Mouse (Mus musculus): ENCODE measurements around the gene Hoxc10. TPM values are rescaled to one million over a fixed set of nuclear protein-coding genes. Genes with fewer than 3 reads are reported as not detected.

Hoxc10 gene
- polyA plus RNA-seq, 1 experiment from 2014 or later, result 0.25 TPM

DNA sequence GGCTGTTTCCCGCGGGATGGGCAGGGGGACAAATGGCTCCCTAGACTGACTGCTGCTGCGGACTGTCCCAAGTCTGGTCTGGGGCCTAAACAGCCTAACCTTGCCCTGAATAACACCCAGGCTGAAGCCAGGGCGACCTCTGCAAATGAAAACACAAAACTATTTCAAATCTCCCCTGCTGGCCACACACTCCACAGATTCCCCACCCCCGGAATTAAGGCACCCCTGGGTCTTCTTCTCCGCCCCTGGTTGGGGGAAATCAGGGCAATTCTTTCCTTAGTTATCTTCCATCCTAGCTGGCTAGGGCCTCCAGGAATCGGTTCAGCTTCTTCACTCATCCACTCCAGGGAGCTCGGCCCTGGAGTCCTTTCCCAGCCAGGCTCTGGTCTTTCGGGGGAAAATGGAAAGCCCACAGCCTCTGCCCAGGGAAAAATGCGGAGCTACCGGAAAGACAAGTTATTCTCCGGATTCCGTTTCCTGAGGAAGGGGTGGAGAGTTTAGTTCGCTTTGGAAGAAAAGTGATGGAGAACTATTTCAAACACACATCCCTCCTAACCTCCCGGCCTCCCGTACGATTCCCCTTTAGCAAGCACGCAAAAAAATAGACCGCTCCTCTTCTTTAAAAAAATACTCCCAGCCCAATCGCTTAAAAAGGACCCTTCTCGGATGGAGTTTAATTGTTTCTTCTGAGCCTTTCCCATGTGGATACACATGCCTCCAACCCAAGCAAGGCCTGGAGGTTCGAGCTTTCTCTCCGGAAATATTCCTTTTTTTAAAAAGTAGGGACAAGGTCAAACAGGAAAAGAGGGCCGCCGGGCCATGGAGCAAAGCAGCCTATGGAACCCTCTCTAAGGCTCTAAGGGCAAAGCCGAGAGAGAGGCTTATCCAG, 1.3 kb upstream of the Hoxc10 start:
- no peak overlapping the region for H3K4me2 ChIP-seq (replicated peaks; ENCODE audit: low read depth)

GRCm38 (mm10) chr15:102965892-102966775, 462 bp upstream of the Hoxc10 start:
- H3K4me3 ChIP-seq (ENCODE audit: low read depth, low read length), result 0 out of 2 replicates have a peak overlapping the region, but pooled peaks have one; percentile 0
- H3K4me1 ChIP-seq (replicated peaks; ENCODE audit: control insufficient read depth, insufficient read depth, low read length), result no peaks in the 10 kb centered on the region
- no peaks in the 10 kb centered on the region for H3K36me3 ChIP-seq (ENCODE audit: control insufficient read depth, insufficient read depth)
- 4% methylated on average over 30 of the region's 30 CpGs for WGBS
- H3K9me3 ChIP-seq (ENCODE audit: control insufficient read depth), result no peaks in the 10 kb centered on the region
- TF ChIP-seq CTCF (IDR thresholded peaks at IDR 0.05; ENCODE audit: low read depth), result peak; percentile 89
- peak; percentile 35; the same call in 1 of the 2 replicates for ATAC-seq
- peaks cover 96% of the 10 kb centered on the region for H3K27me3 ChIP-seq (replicated peaks; ENCODE audit: control insufficient read depth, insufficient read depth, low read length)
- H3K9ac ChIP-seq (ENCODE audit: low read depth, low read length), result no peak overlapping the region
- peak overlapping the region; percentile 25; the same call in 1 of the 2 replicates for H3K4me2 ChIP-seq (replicated peaks; ENCODE audit: low read depth)
- H3K27ac ChIP-seq (ENCODE audit: low read depth, low read length), result no peak overlapping the region

More for the DNA sequence above, 1.3 kb upstream of the Hoxc10 start:
- TF ChIP-seq CTCF (IDR thresholded peaks at IDR 0.05; ENCODE audit: low read depth), result no peak
- Histone ChIP-seq H3K27ac (ENCODE audit: low read depth, low read length) (no peak overlapping the region), H3K9me3 (ENCODE audit: control insufficient read depth) (no peaks in the 10 kb centered on the region), H3K4me3 (ENCODE audit: low read depth, low read length) (no peak overlapping the region), H3K36me3 (ENCODE audit: control insufficient read depth, insufficient read depth) (no peaks in the 10 kb centered on the region), H3K27me3 (replicated peaks; ENCODE audit: control insufficient read depth, insufficient read depth, low read length) (peaks cover 96% of the 10 kb centered on the region), H3K9ac (ENCODE audit: low read depth, low read length) (no peak overlapping the region), H3K4me1 (replicated peaks; ENCODE audit: control insufficient read depth, insufficient read depth, low read length) (no peaks in the 10 kb centered on the region)
- WGBS, result 5% methylated on average over 26 of the region's 26 CpGs
- no peak for ATAC-seq

- Histone ChIP-seq H3K27ac (ENCODE audit: low read depth, low read length) (no peak within 1 kb of the TSS), H3K4me2 (replicated peaks; ENCODE audit: low read depth) (peak within 1 kb of the TSS; percentile 25; the same call in 1 of the 2 replicates), H3K27me3 (replicated peaks; ENCODE audit: control insufficient read depth, insufficient read depth, low read length) (peaks cover 98% of the 10 kb centered on the region), H3K9ac (ENCODE audit: low read depth, low read length) (no peak within 1 kb of the TSS), H3K36me3 (ENCODE audit: control insufficient read depth, insufficient read depth) (no peaks in the 10 kb centered on the region), H3K9me3 (ENCODE audit: control insufficient read depth) (no peaks in the 10 kb centered on the region), H3K4me3 (ENCODE audit: low read depth, low read length) (peak within 1 kb of the TSS; percentile 0; the same call in 1 of the 2 replicates), H3K4me1 (replicated peaks; ENCODE audit: control insufficient read depth, insufficient read depth, low read length) (no peaks in the 10 kb centered on the region)
- no peak for TF ChIP-seq CTCF (IDR thresholded peaks at IDR 0.05; ENCODE audit: low read depth)
- WGBS, result 6% methylated on average over 12 of the region's 12 CpGs
- ATAC-seq, result no peak; the same call in 1 of the 2 replicates
Observed at GRCm38 (mm10) chr15:102967312-102967510, 615 bp downstream of the Hoxc10 start, which contains the start of gene Hoxc5. Gene Hoxc5 (plus strand): TSS chr15:102967443.

DNA sequence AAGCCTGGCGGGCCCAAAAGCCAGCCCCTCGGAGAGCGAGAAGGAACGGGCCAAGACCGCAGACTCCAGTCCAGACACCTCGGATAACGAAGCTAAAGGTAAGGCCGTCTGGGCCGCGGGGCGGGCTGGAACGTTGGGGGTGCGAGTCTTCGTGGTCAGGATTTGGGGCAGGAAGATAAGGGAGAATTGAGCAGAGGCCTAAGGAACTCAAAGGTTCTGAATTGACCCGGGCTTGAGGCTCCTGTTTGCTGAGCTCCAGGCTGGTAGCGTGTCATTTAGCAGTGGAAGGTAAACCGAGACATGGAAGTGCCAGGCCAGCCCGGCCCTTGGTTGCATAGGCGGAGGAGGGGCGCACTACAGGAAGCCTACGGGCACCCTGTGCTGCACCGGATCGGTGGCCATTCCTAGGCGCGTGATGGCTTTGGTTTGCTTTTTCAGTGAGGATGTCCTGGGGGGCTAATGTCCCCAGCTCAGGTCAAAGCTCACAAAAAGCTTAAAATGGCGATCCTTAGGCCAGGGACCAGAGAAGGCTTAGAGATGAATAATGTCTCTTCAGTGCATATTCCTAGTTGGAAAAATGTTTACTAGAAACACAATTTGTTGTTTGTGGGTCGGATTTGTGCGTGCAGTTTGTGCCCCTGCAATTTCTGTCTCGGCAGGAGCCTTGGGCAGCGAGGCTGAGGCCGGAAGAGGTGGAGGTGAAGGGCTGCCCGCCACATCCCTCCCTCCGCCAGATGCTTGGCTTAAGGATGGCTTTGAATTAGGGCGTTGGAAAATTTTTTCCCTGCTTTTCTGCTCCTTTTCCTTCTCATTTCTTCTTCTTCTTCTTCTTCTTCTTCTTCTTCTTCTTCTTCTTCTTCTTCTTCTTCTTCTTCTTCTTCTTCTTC, 1.2 kb downstream of the Hoxc10 start:
- Histone ChIP-seq H3K9me3 (ENCODE audit: control insufficient read depth) (no peaks in the 10 kb centered on the region), H3K4me2 (replicated peaks; ENCODE audit: low read depth) (0 out of 2 replicates have a peak overlapping the region, but pooled peaks have one; percentile 3), H3K27ac (ENCODE audit: low read depth, low read length) (no peak overlapping the region), H3K27me3 (replicated peaks; ENCODE audit: control insufficient read depth, insufficient read depth, low read length) (peaks cover 98% of the 10 kb centered on the region), H3K4me3 (ENCODE audit: low read depth, low read length) (no peak overlapping the region), H3K9ac (ENCODE audit: low read depth, low read length) (no peak overlapping the region), H3K36me3 (ENCODE audit: control insufficient read depth, insufficient read depth) (no peaks in the 10 kb centered on the region), H3K4me1 (replicated peaks; ENCODE audit: control insufficient read depth, insufficient read depth, low read length) (no peaks in the 10 kb centered on the region)
- no peak for ATAC-seq
- WGBS, result 5% methylated on average over 34 of the region's 34 CpGs
- TF ChIP-seq CTCF (IDR thresholded peaks at IDR 0.05; ENCODE audit: low read depth), result no peak

GRCm38 (mm10) chr15:102969296-102969695, 2.7 kb downstream of the Hoxc10 start:
- no peak overlapping the region for H3K4me3 ChIP-seq (ENCODE audit: low read depth, low read length)
- H3K4me1 ChIP-seq (replicated peaks; ENCODE audit: control insufficient read depth, insufficient read depth, low read length), result no peaks in the 10 kb centered on the region
- no peaks in the 10 kb centered on the region for H3K9me3 ChIP-seq (ENCODE audit: control insufficient read depth)
- no peak overlapping the region for H3K9ac ChIP-seq (ENCODE audit: low read depth, low read length)
- no peaks in the 10 kb centered on the region for H3K36me3 ChIP-seq (ENCODE audit: control insufficient read depth, insufficient read depth)
- H3K4me2 ChIP-seq (replicated peaks; ENCODE audit: low read depth), result no peak overlapping the region
- WGBS, result 32% methylated on average over 1 of the region's 1 CpGs
- H3K27ac ChIP-seq (ENCODE audit: low read depth, low read length), result no peak overlapping the region
- peaks cover 98% of the 10 kb centered on the region for H3K27me3 ChIP-seq (replicated peaks; ENCODE audit: control insufficient read depth, insufficient read depth, low read length)
- ATAC-seq, result no peak
- TF ChIP-seq CTCF (IDR thresholded peaks at IDR 0.05; ENCODE audit: low read depth), result no peak

Measured in intestine, postnatal 0 days (tissue).